Mouse (Mus musculus) liver, embryonic 15.5 days (tissue): ENCODE results near the gene Ak6. TPM values are rescaled to one million over a fixed set of nuclear protein-coding genes. Genes with fewer than 3 reads are reported as not detected.

ENCODE experiments used
- ATAC-seq: fragments of 200-750 bp; cut with Nextera tagmentation; 2 replicates; pipeline ENCODE4 v1.8.0; 2017; ENCODE audit warnings: moderate number of reproducible peaks, mild to moderate bottlenecking, moderate library complexity; ENCODE audit not compliant: insufficient read depth
- H3K27ac ChIP-seq: fragments of 300-500 bp; sonication (generic); replicated peaks from 2 replicates; pipeline ENCODE4 v1.5.1; 2015; ENCODE audit warnings: mild to moderate bottlenecking, inconsistent platforms
- H3K27me3 ChIP-seq: fragments of 300-500 bp; sonication (generic); 2 replicates; pipeline ENCODE4 v1.6.1; 2015; ENCODE audit warnings: mild to moderate bottlenecking, inconsistent platforms
- H3K36me3 ChIP-seq: fragments of 300-500 bp; sonication (generic); replicated peaks from 2 replicates; pipeline ENCODE4 v1.6.1; 2015; ENCODE audit warnings: moderate library complexity, mild to moderate bottlenecking, inconsistent platforms
- H3K4me1 ChIP-seq: fragments of 300-500 bp; sonication (generic); replicated peaks from 2 replicates; pipeline ENCODE4 v1.6.1; 2015; ENCODE audit warnings: inconsistent platforms
- H3K4me2 ChIP-seq: fragments of 300-500 bp; sonication (generic); 2 replicates; pipeline ENCODE4 v1.6.1; 2015; ENCODE audit warnings: moderate library complexity, mild to moderate bottlenecking, inconsistent platforms
- H3K4me3 ChIP-seq: fragments of 300-500 bp; sonication (generic); replicated peaks from 2 replicates; pipeline ENCODE4 v1.5.1; 2015; ENCODE audit warnings: mild to moderate bottlenecking, inconsistent platforms
- H3K9ac ChIP-seq: fragments of 300-500 bp; sonication (generic); 2 replicates; pipeline ENCODE4 v1.6.1; 2015; ENCODE audit warnings: moderate library complexity, mild to moderate bottlenecking, inconsistent platforms
- H3K9me3 ChIP-seq: fragments of 300-500 bp; sonication (generic); replicated peaks from 2 replicates; pipeline ENCODE4 v1.6.1; 2016; ENCODE audit warnings: inconsistent platforms
- WGBS: fragments of 180-500 bp; shearing (Covaris S2); methylation state at CpG from one replicate; pipeline ENCODE4 v1.1.7; 2015; ENCODE audit warnings: mixed read lengths; ENCODE audit not compliant: insufficient replicate concordance; 5-methylcytosine and 5-hydroxymethylcytosine counted together
- polyA plus RNA-seq: library from polyadenylated mRNA; unstranded; fragments of >200 nt; fragmentation: Nextera tagmentation; extraction: Ambion mirVana; gene quantifications from 2 replicates; pipeline ENCODE4 v1.2.1, GENCODE M21; 2015

The Ak6 gene
- 141 and 145 TPM in 2 replicates for polyA plus RNA-seq

GRCm38 (mm10) chr13:100650550-100651438 is at the start of gene Ak6, which contains the start of gene Rad17:
Gene Ak6, plus strand, starts transcription at chr13:100650979.
Gene Rad17, minus strand, starts transcription at chr13:100651051.
- peak within 1 kb of the TSS; percentile 84 for H3K4me2 ChIP-seq
- peaks cover 40% of the 10 kb centered on the region for H3K36me3 ChIP-seq
- H3K4me3 ChIP-seq, result peak within 1 kb of the TSS; percentile 72
- peak within 1 kb of the TSS; percentile 88 for H3K27ac ChIP-seq
- ATAC-seq, result peak; percentile 97
- no peaks in the 10 kb centered on the region for H3K9me3 ChIP-seq
- under 1% methylated on average over 72 of the region's 73 CpGs for WGBS
- H3K4me1 ChIP-seq, result peaks cover 30% of the 10 kb centered on the region
- H3K27me3 ChIP-seq, result no peaks in the 10 kb centered on the region
- peak within 1 kb of the TSS; percentile 88 for H3K9ac ChIP-seq

- peak overlapping the region; percentile 29 for H3K4me3 ChIP-seq
- H3K4me2 ChIP-seq, result peak overlapping the region; percentile 57
Observed at GRCm38 (mm10) chr13:100601034-100601433, 49.7 kb upstream of the Ak6 start.

GRCm38 (mm10) chr13:100602239-100602902 is 48.4 kb upstream of the Ak6 start:
- no peaks in the 10 kb centered on the region for H3K27me3 ChIP-seq
- no peaks in the 10 kb centered on the region for H3K36me3 ChIP-seq
- WGBS, result 51% methylated on average over 5 of the region's 5 CpGs
- no peak overlapping the region for H3K9ac ChIP-seq
- peak overlapping the region; percentile 58 for H3K27ac ChIP-seq
- ATAC-seq, result peak; percentile 85
- H3K4me2 ChIP-seq, result no peak overlapping the region
- peaks cover 11% of the 10 kb centered on the region for H3K4me1 ChIP-seq
- no peaks in the 10 kb centered on the region for H3K9me3 ChIP-seq
- no peak overlapping the region for H3K4me3 ChIP-seq

More at GRCm38 (mm10) chr13:100601034-100601433, 49.7 kb upstream of the Ak6 start:
- Histone ChIP-seq H3K9ac (0 out of 2 replicates have a peak overlapping the region, but pooled peaks have one; percentile 25), H3K27ac (0 out of 2 replicates have a peak overlapping the region, but pooled peaks have one; percentile 24), H3K36me3 (no peaks in the 10 kb centered on the region), H3K9me3 (no peaks in the 10 kb centered on the region), H3K27me3 (no peaks in the 10 kb centered on the region), H3K4me1 (peaks cover 8% of the 10 kb centered on the region)
- no peak for ATAC-seq
- 31% methylated on average over 8 of the region's 8 CpGs for WGBS

- H3K4me3 ChIP-seq, result no peak overlapping the region
- H3K9ac ChIP-seq, result no peak overlapping the region
- H3K4me2 ChIP-seq, result no peak overlapping the region
- H3K27me3 ChIP-seq, result no peaks in the 10 kb centered on the region
- 68% methylated on average over 10 of the region's 10 CpGs for WGBS
- no peak for ATAC-seq
- peaks cover 11% of the 10 kb centered on the region for H3K4me1 ChIP-seq
- no peaks in the 10 kb centered on the region for H3K9me3 ChIP-seq
- peak overlapping the region; percentile 58 for H3K27ac ChIP-seq
- H3K36me3 ChIP-seq, result no peaks in the 10 kb centered on the region
Observed at GRCm38 (mm10) chr13:100603031-100603737, 47.6 kb upstream of the Ak6 start.

GRCm38 (mm10) chr13:100603738-100604095 is 47.1 kb upstream of the Ak6 start:
- H3K9ac ChIP-seq, result no peak overlapping the region
- H3K4me1 ChIP-seq, result peaks cover 11% of the 10 kb centered on the region
- no peak overlapping the region for H3K27ac ChIP-seq
- H3K9me3 ChIP-seq, result no peaks in the 10 kb centered on the region
- WGBS, result 72% methylated on average over 11 of the region's 11 CpGs
- no peak overlapping the region for H3K4me3 ChIP-seq
- no peaks in the 10 kb centered on the region for H3K27me3 ChIP-seq
- no peak overlapping the region for H3K4me2 ChIP-seq
- no peaks in the 10 kb centered on the region for H3K36me3 ChIP-seq
- ATAC-seq, result no peak

GRCm38 (mm10) chr13:100605845-100606244 is 44.9 kb upstream of the Ak6 start:
- Histone ChIP-seq H3K4me3 (no peak overlapping the region), H3K4me1 (peaks cover 10% of the 10 kb centered on the region), H3K36me3 (no peaks in the 10 kb centered on the region), H3K27me3 (no peaks in the 10 kb centered on the region), H3K9ac (no peak overlapping the region), H3K27ac (no peak overlapping the region), H3K4me2 (no peak overlapping the region), H3K9me3 (no peaks in the 10 kb centered on the region)
- WGBS, result 51% methylated on average over 1 of the region's 1 CpGs
- ATAC-seq, result no peak

- no peak overlapping the region for H3K4me3 ChIP-seq
- H3K4me1 ChIP-seq, result 0 out of 2 replicates have a peak, but pooled peaks cover 3% of the 10 kb centered on the region
- 71% methylated on average over 8 of the region's 8 CpGs for WGBS
Observed at GRCm38 (mm10) chr13:100607756-100608155, 43.0 kb upstream of the Ak6 start.

GRCm38 (mm10) chr13:100611266-100611665 is 39.5 kb upstream of the Ak6 start:
- Histone ChIP-seq H3K9me3 (no peaks in the 10 kb centered on the region), H3K27ac (no peak overlapping the region), H3K4me3 (no peak overlapping the region), H3K36me3 (peaks cover 9% of the 10 kb centered on the region; the same call in 1 of the 2 replicates), H3K9ac (no peak overlapping the region), H3K4me1 (peaks cover 5% of the 10 kb centered on the region), H3K27me3 (peaks cover 2% of the 10 kb centered on the region), H3K4me2 (no peak overlapping the region)
- 72% methylated on average over 13 of the region's 13 CpGs for WGBS
- no peak for ATAC-seq

More at GRCm38 (mm10) chr13:100607756-100608155, 43.0 kb upstream of the Ak6 start:
- Histone ChIP-seq H3K9ac (no peak overlapping the region), H3K36me3 (peaks cover 9% of the 10 kb centered on the region; the same call in 1 of the 2 replicates), H3K4me2 (no peak overlapping the region), H3K9me3 (no peaks in the 10 kb centered on the region), H3K27me3 (no peaks in the 10 kb centered on the region), H3K27ac (no peak overlapping the region)
- ATAC-seq, result no peak

GRCm38 (mm10) chr13:100612251-100612650 is 38.5 kb upstream of the Ak6 start:
- no peak overlapping the region for H3K9ac ChIP-seq
- H3K9me3 ChIP-seq, result no peaks in the 10 kb centered on the region
- H3K27ac ChIP-seq, result no peak overlapping the region
- peaks cover 9% of the 10 kb centered on the region for H3K4me1 ChIP-seq
- 82% methylated on average over 10 of the region's 10 CpGs for WGBS
- no peak for ATAC-seq
- H3K27me3 ChIP-seq, result peaks cover 8% of the 10 kb centered on the region
- no peak overlapping the region for H3K4me2 ChIP-seq
- H3K4me3 ChIP-seq, result no peak overlapping the region
- peaks cover 9% of the 10 kb centered on the region; the same call in 1 of the 2 replicates for H3K36me3 ChIP-seq

GRCm38 (mm10) chr13:100612903-100613302 is 37.9 kb upstream of the Ak6 start:
- 45% methylated on average over 2 of the region's 2 CpGs for WGBS

More at GRCm38 (mm10) chr13:100612903-100613302, 37.9 kb upstream of the Ak6 start:
- H3K27me3 ChIP-seq, result peaks cover 8% of the 10 kb centered on the region
- H3K4me2 ChIP-seq, result no peak overlapping the region
- peaks cover 16% of the 10 kb centered on the region for H3K36me3 ChIP-seq
- peaks cover 9% of the 10 kb centered on the region for H3K4me1 ChIP-seq
- H3K4me3 ChIP-seq, result no peak overlapping the region
- H3K9ac ChIP-seq, result no peak overlapping the region
- no peaks in the 10 kb centered on the region for H3K9me3 ChIP-seq
- ATAC-seq, result no peak
- no peak overlapping the region for H3K27ac ChIP-seq
